Mouse (Mus musculus): ENCODE results near the gene Sp140. TPM values are rescaled to one million over a fixed set of nuclear protein-coding genes. Genes with fewer than 3 reads are reported as not detected.
"Not testable (repeated sequence)": the region's sequence is repeated elsewhere in the genome, so short reads cannot be mapped to it uniquely, and the experiment has no call there.

Gene Sp140
- polyA plus RNA-seq, 1 experiment from 2014 or later = 60.3 TPM

- not testable (repeated sequence) for H3K27ac ChIP-seq; H3K36me3 ChIP-seq (ENCODE audit: inconsistent target); H3K4me3 ChIP-seq (ENCODE audit: inconsistent target)
- no CpG with 5 or more reads among the region's 4 CpGs for WGBS (ENCODE audit: missing documents)
- peaks cover 38% of the 10 kb centered on the region; the same call in 1 of the 2 replicates for H3K79me2 ChIP-seq (ENCODE audit: inconsistent target)
Measured at GRCm38 (mm10) chr1:85608361-85608760, 8.2 kb downstream of the Sp140 start.

DNA sequence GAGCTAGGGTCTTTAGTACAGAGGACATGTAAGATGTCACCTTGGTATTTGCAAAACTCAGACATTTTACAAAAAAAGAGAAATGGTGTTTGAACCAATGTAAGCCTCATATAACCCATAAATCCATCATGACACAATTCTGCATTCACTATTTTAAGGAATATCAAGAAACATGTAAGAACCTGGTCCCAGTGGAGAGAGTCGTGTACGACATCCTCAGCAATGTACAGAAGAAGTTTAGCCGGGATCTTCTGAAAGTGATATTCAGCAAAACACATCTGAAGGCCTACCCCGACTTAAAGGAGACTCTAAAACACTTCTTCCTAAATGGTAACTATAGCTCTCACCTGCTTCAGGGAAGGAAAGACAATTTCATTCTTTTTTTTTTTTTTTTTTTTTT, 10.4 kb downstream of the Sp140 start:
- WGBS (ENCODE audit: missing documents) = no CpG with 5 or more reads among the region's 4 CpGs
- peaks cover 20% of the 10 kb centered on the region; the same call in 1 of the 2 replicates for H3K79me2 ChIP-seq (ENCODE audit: inconsistent target)
- not testable (repeated sequence) for H3K4me3 ChIP-seq (ENCODE audit: inconsistent target); H3K27ac ChIP-seq; H3K36me3 ChIP-seq (ENCODE audit: inconsistent target)

DNA sequence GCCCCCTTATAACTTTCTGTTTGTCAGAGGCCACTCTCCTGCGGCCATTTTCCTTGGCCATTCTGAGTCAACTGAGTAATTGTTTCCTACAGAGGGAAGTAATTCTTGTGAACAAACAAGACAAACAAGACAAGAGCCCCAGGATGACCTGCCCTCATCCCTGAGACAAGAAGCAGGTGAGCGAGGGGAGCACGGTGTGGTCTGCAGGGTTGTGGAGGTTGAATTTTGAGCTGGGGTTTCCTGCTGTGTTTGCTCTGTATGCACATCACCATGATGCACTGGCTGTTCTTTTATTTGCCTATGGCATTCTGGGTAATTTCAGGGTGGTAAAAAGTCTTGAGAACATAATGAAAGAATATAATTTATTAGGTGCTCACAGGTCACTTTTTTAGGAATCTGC, 14.9 kb downstream of the Sp140 start:
- H3K36me3 ChIP-seq (ENCODE audit: inconsistent target); H3K79me2 ChIP-seq (ENCODE audit: inconsistent target); H3K27ac ChIP-seq; H3K4me3 ChIP-seq (ENCODE audit: inconsistent target): not testable (repeated sequence)
- WGBS (ENCODE audit: missing documents) = 100% methylated on average over 3 of the region's 3 CpGs

DNA sequence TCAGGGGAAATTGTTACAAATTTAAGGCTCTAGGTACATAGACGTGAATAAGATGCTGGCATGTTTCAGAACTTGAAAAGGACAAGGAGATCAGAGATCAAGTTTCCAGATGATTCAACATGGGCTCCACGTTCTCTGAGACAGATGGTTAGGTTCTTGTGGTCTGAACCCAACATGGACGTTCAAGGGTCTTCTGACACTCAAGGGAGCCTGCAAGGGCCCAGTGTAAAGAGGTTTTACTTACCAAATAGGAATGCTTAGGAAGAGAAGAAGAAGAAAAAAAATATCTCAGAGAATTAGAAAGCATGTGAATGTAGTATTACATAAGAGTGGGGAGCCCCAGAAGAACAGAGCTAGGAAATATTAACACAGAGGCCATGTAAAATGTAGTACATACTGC, 15.6 kb downstream of the Sp140 start:
- WGBS (ENCODE audit: missing documents) = 42% methylated on average over 2 of the region's 3 CpGs
- H3K4me3 ChIP-seq (ENCODE audit: inconsistent target); H3K79me2 ChIP-seq (ENCODE audit: inconsistent target); H3K27ac ChIP-seq; H3K36me3 ChIP-seq (ENCODE audit: inconsistent target): not testable (repeated sequence)

GRCm38 (mm10) chr1:85617161-85617560, 17.0 kb downstream of the Sp140 start:
- not testable (repeated sequence) for H3K36me3 ChIP-seq (ENCODE audit: inconsistent target); H3K4me3 ChIP-seq (ENCODE audit: inconsistent target); H3K27ac ChIP-seq; H3K79me2 ChIP-seq (ENCODE audit: inconsistent target)
- WGBS (ENCODE audit: missing documents) = 71% methylated on average over 3 of the region's 5 CpGs

- H3K4me3 ChIP-seq (ENCODE audit: inconsistent target); H3K36me3 ChIP-seq (ENCODE audit: inconsistent target); H3K79me2 ChIP-seq (ENCODE audit: inconsistent target); H3K27ac ChIP-seq: not testable (repeated sequence)
- WGBS (ENCODE audit: missing documents) = no CpG with 5 or more reads among the region's 1 CpGs
Measured at GRCm38 (mm10) chr1:85618689-85619088, 18.5 kb downstream of the Sp140 start.

DNA sequence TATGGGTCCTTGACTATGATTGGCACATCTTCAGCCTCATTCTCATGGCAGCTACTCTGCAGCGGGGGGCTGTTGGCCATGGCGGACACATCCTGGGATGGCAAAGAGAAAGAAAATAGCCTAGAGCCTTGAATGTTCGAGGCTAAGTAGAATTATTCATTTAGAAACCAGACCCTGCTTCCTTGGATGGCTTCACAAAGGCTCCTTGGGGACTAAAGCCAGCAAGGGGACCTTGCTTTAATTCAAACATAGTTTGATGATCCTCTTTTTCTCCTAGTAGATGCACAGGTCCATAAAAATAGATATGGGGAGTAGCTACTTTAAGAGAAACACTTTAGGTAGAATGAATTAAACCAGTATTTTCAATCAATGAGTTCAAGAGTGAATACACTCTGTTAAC, 36.8 kb downstream of the Sp140 start:
- not testable (repeated sequence) for H3K79me2 ChIP-seq (ENCODE audit: inconsistent target); H3K36me3 ChIP-seq (ENCODE audit: inconsistent target); H3K4me3 ChIP-seq (ENCODE audit: inconsistent target); H3K27ac ChIP-seq
- WGBS (ENCODE audit: missing documents) = 100% methylated on average over 1 of the region's 3 CpGs

- not testable (repeated sequence) for H3K27ac ChIP-seq
Measured at GRCm38 (mm10) chr1:85638144-85638543, 38.0 kb downstream of the Sp140 start.

GRCm38 (mm10) chr1:85649881-85650280, 49.7 kb downstream of the Sp140 start, which contains the start of gene Sp100:
TSS of gene Sp100 (plus strand) at chr1:85649988.
- not testable (repeated sequence) for H3K36me3 ChIP-seq (ENCODE audit: inconsistent target)
- 16% methylated on average over 4 of the region's 6 CpGs for WGBS (ENCODE audit: missing documents)
- H3K4me3 ChIP-seq (ENCODE audit: inconsistent target) = peak within 1 kb of the TSS; percentile 51
- peak within 1 kb of the TSS; percentile 67 for H3K27ac ChIP-seq
- peaks cover 50% of the 10 kb centered on the region for H3K79me2 ChIP-seq (ENCODE audit: inconsistent target)

More at GRCm38 (mm10) chr1:85638144-85638543, 38.0 kb downstream of the Sp140 start:
- not testable (repeated sequence) for H3K36me3 ChIP-seq (ENCODE audit: inconsistent target); H3K4me3 ChIP-seq (ENCODE audit: inconsistent target); H3K79me2 ChIP-seq (ENCODE audit: inconsistent target)
- WGBS (ENCODE audit: missing documents) = 96% methylated on average over 4 of the region's 4 CpGs

DNA sequence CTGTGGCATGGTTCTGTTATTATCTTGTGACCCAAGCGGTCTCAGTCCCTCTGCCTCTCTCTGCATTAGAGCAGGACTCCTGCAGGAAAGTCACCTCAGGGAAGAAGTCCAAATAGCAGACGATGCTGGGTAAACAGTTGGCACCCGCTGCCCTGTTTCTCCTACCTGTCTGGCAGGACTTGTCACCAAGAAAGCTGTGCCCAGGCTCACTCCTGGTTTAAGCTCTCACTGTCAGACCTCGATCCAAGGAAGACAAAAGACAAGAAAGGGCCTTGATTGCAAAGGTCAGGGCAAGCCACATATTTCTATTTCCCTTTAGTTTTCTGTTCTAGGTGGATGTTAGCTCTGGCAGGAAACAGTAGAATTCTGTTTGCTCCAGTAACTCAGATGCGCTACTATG, 50.3 kb downstream of the Sp140 start:
- peak overlapping the region; percentile 67; the same call in 1 of the 2 replicates for H3K27ac ChIP-seq
- peaks cover 54% of the 10 kb centered on the region for H3K79me2 ChIP-seq (ENCODE audit: inconsistent target)
- peak overlapping the region; percentile 51 for H3K4me3 ChIP-seq (ENCODE audit: inconsistent target)
- 33% methylated on average over 2 of the region's 5 CpGs for WGBS (ENCODE audit: missing documents)
- not testable (repeated sequence) for H3K36me3 ChIP-seq (ENCODE audit: inconsistent target)

DNA sequence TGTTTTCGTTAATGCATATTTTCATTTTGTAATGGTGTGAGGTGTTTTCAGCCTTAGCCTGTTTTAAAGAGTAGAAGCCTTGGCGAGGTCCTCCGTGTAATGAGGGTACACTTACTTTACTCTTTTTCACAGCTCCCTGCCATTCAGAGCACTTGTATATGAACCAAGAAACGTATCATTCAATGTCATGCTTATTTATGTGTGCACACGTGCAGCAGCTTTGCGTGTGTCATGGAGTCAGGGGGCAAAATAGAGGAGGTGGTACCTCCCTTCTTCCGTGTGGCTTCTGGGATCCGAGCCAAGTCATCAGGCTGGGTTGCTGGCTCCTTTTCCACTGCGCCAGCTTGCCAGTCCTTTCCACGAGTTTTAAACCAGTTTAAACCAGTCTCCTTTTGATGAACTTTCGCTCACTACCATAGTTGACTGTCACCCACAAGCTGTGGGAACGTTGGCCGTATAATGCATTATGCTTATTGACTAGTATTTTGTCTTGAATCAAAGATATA, 51.6 kb downstream of the Sp140 start:
- not testable (repeated sequence) for H3K27ac ChIP-seq; H3K36me3 ChIP-seq (ENCODE audit: inconsistent target)
- H3K79me2 ChIP-seq (ENCODE audit: inconsistent target) = peaks cover 65% of the 10 kb centered on the region
- WGBS (ENCODE audit: missing documents) = 38% methylated on average over 13 of the region's 13 CpGs
- H3K4me3 ChIP-seq (ENCODE audit: inconsistent target) = peak overlapping the region; percentile 51

- not testable (repeated sequence) for H3K36me3 ChIP-seq (ENCODE audit: inconsistent target); H3K27ac ChIP-seq; H3K4me3 ChIP-seq (ENCODE audit: inconsistent target)
- WGBS (ENCODE audit: missing documents) = 90% methylated on average over 2 of the region's 2 CpGs
- peaks cover 77% of the 10 kb centered on the region for H3K79me2 ChIP-seq (ENCODE audit: inconsistent target)
Measured at GRCm38 (mm10) chr1:85657211-85657610, 57.0 kb downstream of the Sp140 start.

DNA sequence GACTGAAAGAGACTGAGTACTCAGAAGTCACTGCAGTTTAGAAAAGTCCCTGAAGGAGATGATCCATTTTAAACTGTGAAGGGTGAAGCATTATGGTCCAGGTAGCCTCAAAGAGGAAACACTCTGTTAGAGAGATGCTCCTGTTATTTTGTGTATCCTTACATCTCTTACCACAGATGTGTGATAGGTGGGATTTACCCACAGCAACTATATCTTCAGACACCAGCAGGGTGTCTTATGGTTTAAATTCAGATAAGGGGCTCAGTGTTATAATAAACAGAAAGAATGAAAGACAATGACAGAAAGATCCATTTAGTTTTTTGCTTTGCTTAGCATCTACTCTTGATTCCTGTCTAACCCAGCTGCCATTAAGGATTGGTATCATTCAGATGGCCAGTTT, 64.1 kb downstream of the Sp140 start:
- H3K27ac ChIP-seq = no peak overlapping the region
- peaks cover 55% of the 10 kb centered on the region for H3K79me2 ChIP-seq (ENCODE audit: inconsistent target)
- H3K4me3 ChIP-seq (ENCODE audit: inconsistent target) = no peak overlapping the region
- H3K36me3 ChIP-seq (ENCODE audit: inconsistent target) = peaks cover 58% of the 10 kb centered on the region

- Histone ChIP-seq H3K79me2 (ENCODE audit: inconsistent target) (no peaks in the 10 kb centered on the region), H3K4me3 (ENCODE audit: inconsistent target) (no peak overlapping the region), H3K36me3 (ENCODE audit: inconsistent target) (peaks cover 95% of the 10 kb centered on the region), H3K27ac (no peak overlapping the region)
- WGBS (ENCODE audit: missing documents) = 94% methylated on average over 3 of the region's 4 CpGs
Measured at GRCm38 (mm10) chr1:85680226-85680625, 80.0 kb downstream of the Sp140 start.

DNA sequence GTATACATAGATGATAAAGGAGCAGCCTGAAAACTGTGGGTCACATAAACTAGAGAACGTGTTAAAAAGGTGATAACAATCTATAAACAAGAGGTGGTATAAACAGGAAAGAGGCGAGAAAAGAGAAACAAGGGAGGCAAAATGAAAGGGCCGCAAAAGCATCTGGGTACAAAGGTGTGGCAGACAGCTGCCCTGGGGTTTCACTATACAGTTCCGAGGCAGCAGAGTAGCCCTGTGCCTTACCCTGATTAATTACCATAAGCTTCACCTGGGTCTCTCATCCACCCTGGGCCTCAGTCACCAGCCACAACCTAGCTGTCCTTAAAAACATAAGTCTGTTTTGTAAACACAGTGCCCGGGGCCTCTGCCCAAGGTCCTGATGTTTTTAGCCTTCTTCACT, 86.5 kb downstream of the Sp140 start:
- Histone ChIP-seq H3K27ac (no peak overlapping the region), H3K4me3 (ENCODE audit: inconsistent target) (no peak overlapping the region), H3K36me3 (ENCODE audit: inconsistent target) (peaks cover 87% of the 10 kb centered on the region), H3K79me2 (ENCODE audit: inconsistent target) (no peaks in the 10 kb centered on the region)
- WGBS (ENCODE audit: missing documents) = 87% methylated on average over 5 of the region's 5 CpGs

GRCm38 (mm10) chr1:85687346-85687745, 87.2 kb downstream of the Sp140 start:
- Histone ChIP-seq H3K79me2 (ENCODE audit: inconsistent target) (no peaks in the 10 kb centered on the region), H3K36me3 (ENCODE audit: inconsistent target) (peaks cover 87% of the 10 kb centered on the region), H3K4me3 (ENCODE audit: inconsistent target) (no peak overlapping the region), H3K27ac (peak overlapping the region; percentile 14; the same call in 1 of the 2 replicates)
- WGBS (ENCODE audit: missing documents) = 14% methylated on average over 5 of the region's 5 CpGs

Measured in macrophage (primary cell).